Mouse (Mus musculus): ENCODE data around the gene Apod. TPM values are rescaled to one million over a fixed set of nuclear protein-coding genes. Genes with fewer than 3 reads are reported as not detected.

The Apod gene
- polyA plus RNA-seq (2012; rRNA removed): 369 and 458 TPM in 2 replicates

- H3K27me3 ChIP-seq (ENCODE audit: control insufficient read depth, insufficient read depth, low read length): no peaks in the 10 kb centered on the region
- H3K27ac ChIP-seq (ENCODE audit: insufficient read depth, low read length): peak within 1 kb of the TSS; percentile 30; the same call in 1 of the 2 replicates
- WGBS: 40% methylated on average over 9 of the region's 9 CpGs
- H3K4me3 ChIP-seq (replicated peaks; ENCODE audit: insufficient read depth, low read depth, low read length): no peak within 1 kb of the TSS
- peak in 1 of 2 experiments; percentile 18 for DNase-seq
- no peaks in the 10 kb centered on the region for H3K4me1 ChIP-seq (ENCODE audit: control insufficient read depth, insufficient read depth, low read length)
- TF ChIP-seq CTCF (IDR thresholded peaks at IDR 0.05; ENCODE audit: borderline replicate concordance, insufficient read depth, low read depth, low read length) (no peak), POLR2A (IDR thresholded peaks at IDR 0.05; ENCODE audit: borderline replicate concordance, insufficient read depth, low read length) (no peak)
These were observed at the start of gene Apod for GRCm38 (mm10) chr16:31314497-31315233. Gene Apod, minus strand, starts transcription at chr16:31314808.

DNA sequence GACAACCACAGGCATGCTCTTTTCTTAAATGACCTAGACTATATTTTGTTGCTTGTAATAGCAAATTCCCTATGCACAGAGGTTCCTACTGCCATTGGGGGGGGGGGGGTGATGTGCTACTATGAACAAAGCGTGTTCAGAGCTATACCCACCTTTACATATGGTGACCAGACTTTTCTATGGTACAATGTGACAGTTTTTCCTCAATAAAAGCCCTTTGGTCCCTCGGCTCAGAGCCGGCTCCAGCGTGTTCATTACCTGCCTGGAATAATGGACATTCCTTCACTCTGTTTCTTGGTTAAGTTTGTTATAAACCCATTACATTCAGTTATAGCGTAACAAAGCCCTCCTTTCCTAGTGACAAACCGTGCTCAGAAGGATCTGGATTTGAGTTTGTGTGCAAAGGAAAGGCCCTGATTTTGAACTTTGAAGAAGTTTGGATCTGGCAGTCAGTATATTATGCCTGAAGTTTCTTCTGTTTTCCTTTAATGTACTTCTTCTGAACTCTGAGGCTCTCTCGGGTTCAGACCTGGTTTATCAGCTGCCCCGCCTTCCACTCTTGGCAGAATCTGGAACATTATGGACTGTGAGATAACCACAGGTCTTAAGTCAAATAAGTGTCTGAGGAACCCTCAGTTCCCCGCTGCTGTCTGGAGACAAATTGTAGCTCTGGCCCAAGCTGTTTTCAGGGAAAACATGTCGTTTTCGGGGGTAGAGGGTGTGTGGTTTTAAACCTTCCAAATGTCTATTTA is 49.3 kb upstream of the Apod start:
- TF ChIP-seq CTCF (IDR thresholded peaks at IDR 0.05; ENCODE audit: borderline replicate concordance, insufficient read depth, low read depth, low read length): no peak
- TF ChIP-seq POLR2A (IDR thresholded peaks at IDR 0.05; ENCODE audit: borderline replicate concordance, insufficient read depth, low read length): no peak
- Histone ChIP-seq H3K4me1 (ENCODE audit: control insufficient read depth, insufficient read depth, low read length) (no peaks in the 10 kb centered on the region), H3K4me3 (replicated peaks; ENCODE audit: insufficient read depth, low read depth, low read length) (no peak overlapping the region), H3K27me3 (ENCODE audit: control insufficient read depth, insufficient read depth, low read length) (no peaks in the 10 kb centered on the region), H3K27ac (ENCODE audit: insufficient read depth, low read length) (no peak overlapping the region)
- DNase-seq: no peak
- 84% methylated on average over 11 of the region's 11 CpGs for WGBS

- 77% methylated on average over 5 of the region's 5 CpGs for WGBS
- no peaks in the 10 kb centered on the region for H3K4me1 ChIP-seq (ENCODE audit: control insufficient read depth, insufficient read depth, low read length)
- no peak overlapping the region for H3K4me3 ChIP-seq (replicated peaks; ENCODE audit: insufficient read depth, low read depth, low read length)
- TF ChIP-seq POLR2A (IDR thresholded peaks at IDR 0.05; ENCODE audit: borderline replicate concordance, insufficient read depth, low read length): no peak
- no peak for TF ChIP-seq CTCF (IDR thresholded peaks at IDR 0.05; ENCODE audit: borderline replicate concordance, insufficient read depth, low read depth, low read length)
- H3K27ac ChIP-seq (ENCODE audit: insufficient read depth, low read length): no peak overlapping the region
- DNase-seq: no peak
- H3K27me3 ChIP-seq (ENCODE audit: control insufficient read depth, insufficient read depth, low read length): no peaks in the 10 kb centered on the region
These were observed 44.9 kb upstream of the Apod start for GRCm38 (mm10) chr16:31359542-31359941.

GRCm38 (mm10) chr16:31358991-31359390 is 44.4 kb upstream of the Apod start:
- H3K27ac ChIP-seq (ENCODE audit: insufficient read depth, low read length): no peak overlapping the region
- TF ChIP-seq POLR2A (IDR thresholded peaks at IDR 0.05; ENCODE audit: borderline replicate concordance, insufficient read depth, low read length) (no peak), CTCF (IDR thresholded peaks at IDR 0.05; ENCODE audit: borderline replicate concordance, insufficient read depth, low read depth, low read length) (no peak)
- WGBS: 56% methylated on average over 9 of the region's 9 CpGs
- DNase-seq: no peak
- H3K4me1 ChIP-seq (ENCODE audit: control insufficient read depth, insufficient read depth, low read length): no peaks in the 10 kb centered on the region
- no peak overlapping the region for H3K4me3 ChIP-seq (replicated peaks; ENCODE audit: insufficient read depth, low read depth, low read length)
- H3K27me3 ChIP-seq (ENCODE audit: control insufficient read depth, insufficient read depth, low read length): no peaks in the 10 kb centered on the region

GRCm38 (mm10) chr16:31358576-31358975 is 44.0 kb upstream of the Apod start:
- TF ChIP-seq CTCF (IDR thresholded peaks at IDR 0.05; ENCODE audit: borderline replicate concordance, insufficient read depth, low read depth, low read length) (no peak), POLR2A (IDR thresholded peaks at IDR 0.05; ENCODE audit: borderline replicate concordance, insufficient read depth, low read length) (no peak)
- DNase-seq: no peak
- Histone ChIP-seq H3K4me3 (replicated peaks; ENCODE audit: insufficient read depth, low read depth, low read length) (no peak overlapping the region), H3K27ac (ENCODE audit: insufficient read depth, low read length) (no peak overlapping the region), H3K27me3 (ENCODE audit: control insufficient read depth, insufficient read depth, low read length) (no peaks in the 10 kb centered on the region), H3K4me1 (ENCODE audit: control insufficient read depth, insufficient read depth, low read length) (no peaks in the 10 kb centered on the region)
- 48% methylated on average over 15 of the region's 15 CpGs for WGBS

DNA sequence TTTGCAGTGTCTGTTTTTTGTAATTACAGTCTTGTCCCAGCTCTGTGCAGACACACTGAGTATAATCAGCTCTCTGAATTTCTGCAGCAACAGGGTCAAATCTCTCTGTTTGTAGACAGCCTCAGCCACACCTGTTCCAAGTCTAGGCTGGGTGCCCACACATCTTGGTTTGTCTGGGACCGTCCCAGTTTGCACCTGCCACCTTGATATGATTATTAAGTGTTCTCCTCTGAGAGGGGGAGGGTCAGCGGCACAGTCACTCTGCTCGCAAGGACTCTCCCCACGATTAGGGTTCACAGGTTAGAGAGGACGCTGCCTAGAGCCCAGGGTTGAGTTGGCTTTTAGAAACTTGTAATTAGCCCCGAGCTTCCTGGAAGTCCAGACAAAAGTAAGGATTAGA is 41.3 kb upstream of the Apod start:
- Histone ChIP-seq H3K4me3 (replicated peaks; ENCODE audit: insufficient read depth, low read depth, low read length) (no peak overlapping the region), H3K27ac (ENCODE audit: insufficient read depth, low read length) (no peak overlapping the region), H3K4me1 (ENCODE audit: control insufficient read depth, insufficient read depth, low read length) (no peaks in the 10 kb centered on the region), H3K27me3 (ENCODE audit: control insufficient read depth, insufficient read depth, low read length) (no peaks in the 10 kb centered on the region)
- DNase-seq: no peak
- TF ChIP-seq CTCF (IDR thresholded peaks at IDR 0.05; ENCODE audit: borderline replicate concordance, insufficient read depth, low read depth, low read length): no peak
- TF ChIP-seq POLR2A (IDR thresholded peaks at IDR 0.05; ENCODE audit: borderline replicate concordance, insufficient read depth, low read length): no peak
- 57% methylated on average over 6 of the region's 6 CpGs for WGBS

GRCm38 (mm10) chr16:31354341-31355329 is 40.0 kb upstream of the Apod start:
- DNase-seq: peak; percentile 58 to 75
- WGBS: 29% methylated on average over 17 of the region's 17 CpGs
- Histone ChIP-seq H3K27me3 (ENCODE audit: control insufficient read depth, insufficient read depth, low read length) (no peaks in the 10 kb centered on the region), H3K4me1 (ENCODE audit: control insufficient read depth, insufficient read depth, low read length) (no peaks in the 10 kb centered on the region), H3K27ac (ENCODE audit: insufficient read depth, low read length) (no peak overlapping the region), H3K4me3 (replicated peaks; ENCODE audit: insufficient read depth, low read depth, low read length) (no peak overlapping the region)
- peak; percentile 89 for TF ChIP-seq CTCF (IDR thresholded peaks at IDR 0.05; ENCODE audit: borderline replicate concordance, insufficient read depth, low read depth, low read length)
- no peak for TF ChIP-seq POLR2A (IDR thresholded peaks at IDR 0.05; ENCODE audit: borderline replicate concordance, insufficient read depth, low read length)
